Mouse (Mus musculus): ENCODE results near the gene Slc30a2. TPM values are rescaled to one million over a fixed set of nuclear protein-coding genes. Genes with fewer than 3 reads are reported as not detected.

Gene Slc30a2
- total and polyA plus RNA-seq, 2 experiments from 2014 or later, result 0.16 to 0.38 TPM

GRCm38 (mm10) chr4:134319074-134319473 is 23.9 kb upstream of the Slc30a2 start:
- H3K36me3 ChIP-seq (replicated peaks; ENCODE audit: control insufficient read depth, insufficient read depth, low read length), result peaks cover 43% of the 10 kb centered on the region
- no peak for TF ChIP-seq EP300 (IDR thresholded peaks at IDR 0.05; ENCODE audit: low read depth)
- no peak for TF ChIP-seq CTCF (IDR thresholded peaks at IDR 0.05; ENCODE audit: low read depth)
- H3K4me3 ChIP-seq (ENCODE audit: low read depth, low read length), result peak overlapping the region; percentile 15; the same call in 1 of the 2 replicates
- H3K27ac ChIP-seq (ENCODE audit: low read depth), result peak overlapping the region; percentile 32
- 0 out of 2 replicates have a peak overlapping the region, but pooled peaks have one; percentile 22 for H3K9ac ChIP-seq (replicated peaks; ENCODE audit: low read depth, low read length)
- ATAC-seq (ENCODE audit: insufficient read depth, low read depth) (no peak), DNase-seq (ENCODE audit: low spot score) (no peak)
- no peaks in the 10 kb centered on the region for H3K9me3 ChIP-seq (replicated peaks; ENCODE audit: control insufficient read depth, low read length)
- peak overlapping the region; percentile 63 for H3K4me2 ChIP-seq (ENCODE audit: low read depth, low read length)
- H3K4me1 ChIP-seq (ENCODE audit: control insufficient read depth, insufficient read depth), result peaks cover 28% of the 10 kb centered on the region
- 47% methylated on average over 5 of the region's 5 CpGs for WGBS
- no peaks in the 10 kb centered on the region for H3K27me3 ChIP-seq (ENCODE audit: control insufficient read depth, insufficient read depth, low read length)

GRCm38 (mm10) chr4:134319674-134320073 is 23.3 kb upstream of the Slc30a2 start:
- TF ChIP-seq CTCF (IDR thresholded peaks at IDR 0.05; ENCODE audit: low read depth) (no peak), EP300 (IDR thresholded peaks at IDR 0.05; ENCODE audit: low read depth) (no peak)
- H3K36me3 ChIP-seq (replicated peaks; ENCODE audit: control insufficient read depth, insufficient read depth, low read length), result peaks cover 49% of the 10 kb centered on the region
- WGBS, result 37% methylated on average over 5 of the region's 5 CpGs
- ATAC-seq (ENCODE audit: insufficient read depth, low read depth), result no peak
- peaks cover 28% of the 10 kb centered on the region for H3K4me1 ChIP-seq (ENCODE audit: control insufficient read depth, insufficient read depth)
- H3K9me3 ChIP-seq (replicated peaks; ENCODE audit: control insufficient read depth, low read length), result no peaks in the 10 kb centered on the region
- H3K27me3 ChIP-seq (ENCODE audit: control insufficient read depth, insufficient read depth, low read length), result no peaks in the 10 kb centered on the region
- H3K4me3 ChIP-seq (ENCODE audit: low read depth, low read length), result no peak overlapping the region
- no peak for DNase-seq (ENCODE audit: low spot score)
- peak overlapping the region; percentile 63 for H3K4me2 ChIP-seq (ENCODE audit: low read depth, low read length)
- no peak overlapping the region for H3K9ac ChIP-seq (replicated peaks; ENCODE audit: low read depth, low read length)
- H3K27ac ChIP-seq (ENCODE audit: low read depth), result peak overlapping the region; percentile 32; the same call in 1 of the 2 replicates

- ATAC-seq (ENCODE audit: insufficient read depth, low read depth) (no peak), DNase-seq (ENCODE audit: low spot score) (no peak)
- H3K9me3 ChIP-seq (replicated peaks; ENCODE audit: control insufficient read depth, low read length), result no peaks in the 10 kb centered on the region
- no peak overlapping the region for H3K27ac ChIP-seq (ENCODE audit: low read depth)
- no peak overlapping the region for H3K9ac ChIP-seq (replicated peaks; ENCODE audit: low read depth, low read length)
- TF ChIP-seq CTCF (IDR thresholded peaks at IDR 0.05; ENCODE audit: low read depth), result peak; percentile 51
- TF ChIP-seq EP300 (IDR thresholded peaks at IDR 0.05; ENCODE audit: low read depth), result no peak
- H3K36me3 ChIP-seq (replicated peaks; ENCODE audit: control insufficient read depth, insufficient read depth, low read length), result peaks cover 65% of the 10 kb centered on the region
- 58% methylated on average over 3 of the region's 3 CpGs for WGBS
- H3K27me3 ChIP-seq (ENCODE audit: control insufficient read depth, insufficient read depth, low read length), result no peaks in the 10 kb centered on the region
- peaks cover 28% of the 10 kb centered on the region for H3K4me1 ChIP-seq (ENCODE audit: control insufficient read depth, insufficient read depth)
- no peak overlapping the region for H3K4me3 ChIP-seq (ENCODE audit: low read depth, low read length)
- H3K4me2 ChIP-seq (ENCODE audit: low read depth, low read length), result no peak overlapping the region
Measured at GRCm38 (mm10) chr4:134321524-134321923, 21.5 kb upstream of the Slc30a2 start.

- Histone ChIP-seq H3K4me3 (ENCODE audit: low read depth, low read length) (no peak overlapping the region), H3K9me3 (replicated peaks; ENCODE audit: control insufficient read depth, low read length) (no peaks in the 10 kb centered on the region), H3K4me1 (ENCODE audit: control insufficient read depth, insufficient read depth) (peaks cover 4% of the 10 kb centered on the region; the same call in 1 of the 2 replicates), H3K27me3 (ENCODE audit: control insufficient read depth, insufficient read depth, low read length) (no peaks in the 10 kb centered on the region), H3K4me2 (ENCODE audit: low read depth, low read length) (no peak overlapping the region), H3K27ac (ENCODE audit: low read depth) (no peak overlapping the region), H3K36me3 (replicated peaks; ENCODE audit: control insufficient read depth, insufficient read depth, low read length) (peaks cover 83% of the 10 kb centered on the region), H3K9ac (replicated peaks; ENCODE audit: low read depth, low read length) (no peak overlapping the region)
- no peak for DNase-seq (ENCODE audit: low spot score)
- WGBS, result 24% methylated on average over 5 of the region's 5 CpGs
- TF ChIP-seq CTCF (IDR thresholded peaks at IDR 0.05; ENCODE audit: low read depth), result no peak
- TF ChIP-seq EP300 (IDR thresholded peaks at IDR 0.05; ENCODE audit: low read depth), result no peak
- 0 out of 2 replicates have a peak, but pooled peaks have one; percentile 19 for ATAC-seq (ENCODE audit: insufficient read depth, low read depth)
Measured at GRCm38 (mm10) chr4:134324655-134325054, 18.3 kb upstream of the Slc30a2 start.

GRCm38 (mm10) chr4:134326859-134327530 is 16.0 kb upstream of the Slc30a2 start:
- ATAC-seq (ENCODE audit: insufficient read depth, low read depth), result no peak
- 63% methylated on average over 5 of the region's 5 CpGs for WGBS
- Histone ChIP-seq H3K4me3 (ENCODE audit: low read depth, low read length) (no peak overlapping the region), H3K9ac (replicated peaks; ENCODE audit: low read depth, low read length) (0 out of 2 replicates have a peak overlapping the region, but pooled peaks have one; percentile 15), H3K27me3 (ENCODE audit: control insufficient read depth, insufficient read depth, low read length) (no peaks in the 10 kb centered on the region), H3K9me3 (replicated peaks; ENCODE audit: control insufficient read depth, low read length) (no peaks in the 10 kb centered on the region), H3K36me3 (replicated peaks; ENCODE audit: control insufficient read depth, insufficient read depth, low read length) (peaks cover 69% of the 10 kb centered on the region), H3K4me1 (ENCODE audit: control insufficient read depth, insufficient read depth) (no peaks in the 10 kb centered on the region), H3K4me2 (ENCODE audit: low read depth, low read length) (no peak overlapping the region), H3K27ac (ENCODE audit: low read depth) (no peak overlapping the region)
- no peak for TF ChIP-seq EP300 (IDR thresholded peaks at IDR 0.05; ENCODE audit: low read depth)
- DNase-seq (ENCODE audit: low spot score), result no peak

- Histone ChIP-seq H3K27me3 (ENCODE audit: control insufficient read depth, insufficient read depth, low read length) (no peaks in the 10 kb centered on the region), H3K4me3 (ENCODE audit: low read depth, low read length) (no peak overlapping the region), H3K9ac (replicated peaks; ENCODE audit: low read depth, low read length) (no peak overlapping the region), H3K36me3 (replicated peaks; ENCODE audit: control insufficient read depth, insufficient read depth, low read length) (peaks cover 57% of the 10 kb centered on the region), H3K27ac (ENCODE audit: low read depth) (no peak overlapping the region), H3K4me2 (ENCODE audit: low read depth, low read length) (no peak overlapping the region), H3K9me3 (replicated peaks; ENCODE audit: control insufficient read depth, low read length) (no peaks in the 10 kb centered on the region), H3K4me1 (ENCODE audit: control insufficient read depth, insufficient read depth) (no peaks in the 10 kb centered on the region)
- WGBS, result 50% methylated on average over 8 of the region's 8 CpGs
- no peak for TF ChIP-seq CTCF (IDR thresholded peaks at IDR 0.05; ENCODE audit: low read depth)
- no peak for TF ChIP-seq EP300 (IDR thresholded peaks at IDR 0.05; ENCODE audit: low read depth)
- DNase-seq (ENCODE audit: low spot score) (no peak), ATAC-seq (ENCODE audit: insufficient read depth, low read depth) (no peak)
Measured at GRCm38 (mm10) chr4:134328151-134328550, 14.8 kb upstream of the Slc30a2 start.

Data from heart, postnatal 0 days (tissue).